Mouse (Mus musculus) thymus, adult 2 months (tissue): ENCODE data around the gene Tnpo1. TPM values are rescaled to one million over a fixed set of nuclear protein-coding genes. Genes with fewer than 3 reads are reported as not detected.

Experiments
- DNase-seq: peaks from one replicate; pipeline ENCODE4 v3.0.0; 2021
- H3K27ac ChIP-seq: fragments of 200-500 bp; 2 replicates; pipeline ENCODE4 v1.5.1; 2012; ENCODE audit warnings: low read length, control low read depth; ENCODE audit not compliant: control insufficient read depth, insufficient read depth
- H3K27me3 ChIP-seq: fragments of 200-500 bp; 2 replicates; pipeline ENCODE4 v1.6.1; 2012; ENCODE audit warnings: mild to moderate bottlenecking, low read length, moderate library complexity, mixed read lengths; ENCODE audit not compliant: control insufficient read depth, insufficient read depth
- H3K36me3 ChIP-seq: fragments of 200-500 bp; 2 replicates; pipeline ENCODE4 v1.6.1; 2012; ENCODE audit warnings: mild to moderate bottlenecking, low read length, moderate library complexity; ENCODE audit not compliant: control insufficient read depth, insufficient read depth
- H3K4me1 ChIP-seq: fragments of 200-500 bp; replicated peaks from 2 replicates; pipeline ENCODE4 v1.6.1; 2012; ENCODE audit warnings: low read length; ENCODE audit not compliant: control insufficient read depth, insufficient read depth
- H3K4me3 ChIP-seq: fragments of 200-500 bp; 2 replicates; pipeline ENCODE4 v1.5.1; 2012; ENCODE audit warnings: mild to moderate bottlenecking, low read length, control low read depth, moderate library complexity; ENCODE audit not compliant: control insufficient read depth, insufficient read depth
- CTCF ChIP-seq: fragments of 200-500 bp; IDR thresholded peaks from 2 replicates; pipeline ENCODE4 v1.5.1; 2012; ENCODE audit warnings: mild to moderate bottlenecking, control low read depth, low read length, moderate library complexity, borderline replicate concordance; ENCODE audit not compliant: control insufficient read depth, poor library complexity, insufficient read depth; ENCODE audit errors: extremely low read depth
- POLR2A ChIP-seq: fragments of 200-500 bp; IDR thresholded peaks from 2 replicates; pipeline ENCODE4 v1.6.1; 2012; ENCODE audit warnings: mild to moderate bottlenecking, low read length, control low read depth, moderate library complexity; ENCODE audit not compliant: control insufficient read depth, poor library complexity, insufficient read depth; ENCODE audit errors: extremely low read depth
- WGBS: fragments of 180-500 bp; shearing (Covaris S2); methylation state at CpG from one replicate; pipeline ENCODE4 v1.1.7; 2018; 5-methylcytosine and 5-hydroxymethylcytosine counted together
- polyA plus RNA-seq: library from polyadenylated mRNA; depleted of rRNA; stranded (reverse); fragments of >200 nt; gene quantifications from 2 replicates; pipeline ENCODE4 v1.2.3, GENCODE M21; 2012

Tnpo1 gene
- polyA plus RNA-seq, 1 experiment: 35.9 TPM

DNA sequence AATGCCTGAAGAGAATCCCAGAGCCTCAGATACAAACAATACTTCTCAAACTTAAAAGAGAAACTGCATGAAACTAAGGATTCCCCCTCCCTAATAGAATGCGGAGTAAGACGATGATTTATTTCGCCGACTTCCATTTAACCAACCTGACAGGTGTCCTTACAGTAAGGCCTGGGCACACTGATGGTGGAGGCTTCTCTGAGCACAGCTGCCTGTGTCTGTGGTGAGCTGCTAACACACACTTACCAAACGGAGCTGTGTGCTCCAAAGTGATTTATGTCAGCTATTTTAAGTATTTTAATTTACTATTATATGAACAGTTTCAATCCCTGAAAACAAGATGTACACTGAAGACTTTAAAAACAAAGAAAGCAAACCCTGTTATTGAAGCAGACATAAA, 42.4 kb downstream of the Tnpo1 start:
- peaks cover 59% of the 10 kb centered on the region for H3K36me3 ChIP-seq
- no peak overlapping the region for H3K4me3 ChIP-seq
- H3K27ac ChIP-seq: no peak overlapping the region
- TF ChIP-seq POLR2A: no peak
- TF ChIP-seq CTCF: no peak
- no peak for DNase-seq
- 93% methylated on average over 5 of the region's 5 CpGs for WGBS
- no peaks in the 10 kb centered on the region for H3K27me3 ChIP-seq
- H3K4me1 ChIP-seq: no peaks in the 10 kb centered on the region

DNA sequence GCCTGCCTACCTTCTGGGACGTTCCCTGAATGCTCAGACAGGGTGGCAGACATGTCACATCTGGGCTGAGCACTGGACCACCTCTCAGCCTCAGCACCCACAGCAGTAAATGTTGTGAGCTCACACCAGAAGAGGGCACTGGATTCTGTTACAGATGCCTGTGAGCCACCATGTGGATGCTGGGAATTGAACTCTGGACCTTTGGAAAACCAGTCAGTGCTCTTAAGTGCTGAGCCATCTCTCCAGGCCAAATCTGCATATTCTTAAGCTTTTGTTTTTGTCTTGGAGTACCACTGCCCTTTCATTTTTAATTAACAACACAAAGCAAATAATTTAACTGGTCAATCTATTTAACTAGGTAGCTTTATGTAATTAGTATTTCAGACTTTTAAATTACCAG, 44.2 kb downstream of the Tnpo1 start:
- H3K36me3 ChIP-seq: peaks cover 70% of the 10 kb centered on the region
- H3K27me3 ChIP-seq: no peaks in the 10 kb centered on the region
- H3K27ac ChIP-seq: no peak overlapping the region
- 97% methylated on average over 1 of the region's 1 CpGs for WGBS
- no peaks in the 10 kb centered on the region for H3K4me1 ChIP-seq
- TF ChIP-seq POLR2A (no peak), CTCF (no peak)
- no peak for DNase-seq
- no peak overlapping the region for H3K4me3 ChIP-seq

- Histone ChIP-seq H3K36me3 (peaks cover 75% of the 10 kb centered on the region), H3K4me3 (no peak overlapping the region), H3K4me1 (no peaks in the 10 kb centered on the region), H3K27ac (no peak overlapping the region), H3K27me3 (no peaks in the 10 kb centered on the region)
- no peak for TF ChIP-seq CTCF
- WGBS: 83% methylated on average over 2 of the region's 2 CpGs
- DNase-seq: no peak
These were observed 45.8 kb downstream of the Tnpo1 start for GRCm38 (mm10) chr13:98880336-98880735.

DNA sequence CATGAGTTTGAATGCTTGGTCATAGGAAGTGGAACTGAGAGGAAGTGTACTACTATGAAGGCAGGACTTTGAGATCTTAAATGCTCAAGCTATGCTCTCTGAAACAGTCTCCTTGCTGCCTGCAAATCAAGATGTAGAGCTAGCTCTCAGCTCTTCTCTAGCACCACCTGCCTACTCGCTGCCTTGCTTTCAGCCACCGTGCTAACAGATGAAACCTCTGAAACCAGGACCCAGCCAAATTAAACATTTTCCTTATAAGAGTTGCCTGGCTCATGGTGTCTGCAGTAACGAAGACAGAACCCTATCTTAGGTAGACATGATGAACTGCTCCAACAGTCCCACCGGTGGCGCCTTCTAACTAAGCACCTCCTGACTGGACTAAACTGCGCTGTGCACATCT, 46.8 kb downstream of the Tnpo1 start:
- TF ChIP-seq CTCF (no peak), POLR2A (no peak)
- WGBS: 100% methylated on average over 6 of the region's 6 CpGs
- Histone ChIP-seq H3K27ac (no peak overlapping the region), H3K27me3 (no peaks in the 10 kb centered on the region), H3K4me1 (no peaks in the 10 kb centered on the region), H3K36me3 (peaks cover 76% of the 10 kb centered on the region), H3K4me3 (no peak overlapping the region)
- DNase-seq: no peak

GRCm38 (mm10) chr13:98877165-98877564, 49.0 kb downstream of the Tnpo1 start:
- no peak overlapping the region for H3K27ac ChIP-seq
- peaks cover 73% of the 10 kb centered on the region for H3K36me3 ChIP-seq
- H3K27me3 ChIP-seq: no peaks in the 10 kb centered on the region
- no peak for TF ChIP-seq CTCF
- no peak for TF ChIP-seq POLR2A
- no peak for DNase-seq
- H3K4me1 ChIP-seq: no peaks in the 10 kb centered on the region
- WGBS: 98% methylated on average over 2 of the region's 2 CpGs
- no peak overlapping the region for H3K4me3 ChIP-seq

DNA sequence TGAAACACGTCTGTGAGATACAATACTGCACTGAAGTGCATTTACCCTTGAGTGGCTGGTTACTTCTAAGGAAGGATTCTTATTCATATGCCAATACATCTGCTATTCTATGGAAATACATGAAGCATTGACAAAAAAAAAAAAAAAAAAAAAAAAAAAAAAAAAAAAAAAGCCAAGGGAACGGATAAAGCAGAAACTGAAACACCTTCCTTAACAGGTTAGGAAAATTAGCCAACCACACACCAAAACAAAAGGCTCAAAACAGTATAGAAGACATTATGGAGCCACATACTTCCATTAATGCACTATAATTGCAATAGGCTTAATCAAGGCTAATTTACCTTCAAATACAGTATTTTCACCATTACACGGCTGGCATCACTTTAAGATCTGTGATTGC, 51.5 kb downstream of the Tnpo1 start:
- Histone ChIP-seq H3K27ac (no peak overlapping the region), H3K27me3 (no peaks in the 10 kb centered on the region), H3K36me3 (peaks cover 73% of the 10 kb centered on the region), H3K4me1 (no peaks in the 10 kb centered on the region), H3K4me3 (no peak overlapping the region)
- 95% methylated on average over 3 of the region's 3 CpGs for WGBS
- TF ChIP-seq CTCF: no peak
- TF ChIP-seq POLR2A: no peak
- DNase-seq: no peak

DNA sequence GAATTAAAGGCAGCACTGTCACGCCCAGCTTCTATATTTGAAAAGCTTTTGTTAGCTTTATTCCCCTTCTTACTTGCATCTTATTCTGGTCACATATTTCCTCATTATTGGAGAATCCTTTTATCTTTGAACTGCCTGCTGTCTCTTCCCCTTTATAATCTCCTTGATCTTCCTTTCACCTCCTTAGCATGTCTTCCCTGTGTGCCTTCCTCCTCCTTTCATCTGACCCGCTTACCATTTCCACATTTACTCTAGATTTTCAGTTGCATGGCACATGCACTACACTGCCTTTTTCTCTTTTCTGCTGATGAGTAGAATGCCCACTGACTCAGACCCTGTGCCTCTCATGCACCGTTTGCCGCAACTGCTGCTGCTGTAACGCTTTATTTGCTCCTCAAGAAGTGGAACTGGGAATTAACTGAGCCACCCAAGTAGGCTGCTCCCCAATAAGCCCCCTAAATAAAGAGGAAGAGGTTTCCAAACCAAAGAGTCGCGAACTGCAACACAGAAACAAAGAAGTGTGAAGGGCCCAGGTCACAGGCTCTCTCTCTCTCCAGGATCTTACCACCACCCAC, 53.8 kb downstream of the Tnpo1 start:
- DNase-seq: no peak
- Histone ChIP-seq H3K27me3 (no peaks in the 10 kb centered on the region), H3K4me1 (no peaks in the 10 kb centered on the region), H3K4me3 (no peak overlapping the region), H3K36me3 (peaks cover 81% of the 10 kb centered on the region), H3K27ac (no peak overlapping the region)
- TF ChIP-seq CTCF (no peak), POLR2A (no peak)
- WGBS: 81% methylated on average over 7 of the region's 7 CpGs
